Mouse (Mus musculus): ENCODE data around the gene Edem1. TPM values are rescaled to one million over a fixed set of nuclear protein-coding genes. Genes with fewer than 3 reads are reported as not detected.
A peak's percentile ranks its signal among the peaks of the same experiment; 100 is the strongest.

Edem1 gene
- total and polyA plus RNA-seq, 3 experiments: 70.9 to 216 (median 157) TPM

DNA sequence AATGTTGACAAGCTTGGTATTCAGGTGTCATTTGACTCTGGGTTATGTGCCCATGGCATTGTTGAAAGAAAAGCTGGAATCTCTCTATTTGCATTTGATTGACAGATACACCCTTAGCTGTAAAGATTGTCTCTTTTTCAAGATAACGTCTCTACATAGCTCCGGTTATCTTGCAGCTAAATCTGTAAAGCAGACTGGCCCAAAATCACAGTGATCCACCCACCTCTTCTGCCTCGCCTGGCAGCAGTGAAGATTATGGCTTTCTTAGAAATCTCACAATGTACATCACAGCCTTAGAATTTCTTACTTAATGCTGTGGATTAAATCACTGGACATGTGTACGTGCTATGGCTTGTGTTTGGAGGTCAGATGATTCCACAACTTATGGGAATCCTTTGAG, 10.9 kb upstream of the Edem1 start:
- Histone ChIP-seq H3K27ac (ENCODE audit: insufficient read depth, low read depth) (no peak overlapping the region), H3K9ac (ENCODE audit: insufficient read depth, low read depth) (no peak overlapping the region), H3K79me2 (replicated peaks; ENCODE audit: control insufficient read depth, extremely low read depth, insufficient read depth, poor library complexity, severe bottlenecking) (peaks cover 16% of the 10 kb centered on the region), H3K36me3 (replicated peaks in 1 of 2; ENCODE audit: control insufficient read depth in 1 of 2, insufficient read depth in 1 of 2, low read length in 1 of 2) (peaks cover 42 to 90% of the 10 kb centered on the region in 2 experiments), H3K4me1 (ENCODE audit: control insufficient read depth in 1 of 2, insufficient read depth in 2 of 2) (peaks cover 0 to 2% of the 10 kb centered on the region in 2 experiments; a peak in 1 of 4 replicates), H3K9me3 (replicated peaks; ENCODE audit: low read length) (no peaks in the 10 kb centered on the region), H3K4me2 (ENCODE audit: insufficient read depth, low read depth, poor library complexity, severe bottlenecking) (no peak overlapping the region), H3K27me3 (replicated peaks) (no peaks in the 10 kb centered on the region), H3K4me3 (replicated peaks in 1 of 3; ENCODE audit: low read depth in 2 of 3, low read length in 2 of 3, poor library complexity in 1 of 3) (no peak overlapping the region)
- no peak for DNase-seq (ENCODE audit: extremely low read depth)
- in situ Hi-C loops (cut with MboI; ENCODE audit: low pct_ligation_motif_present, low pct_unique_long_range_greater_than_20kb, low sequenced_read_pairs): loop anchor here (5.0 kb wide), 1 partner anchor 35 kb away; the partner anchor contains the start of gene Arl8b
- TF ChIP-seq JUND (conservative IDR thresholded peaks at IDR 0.05; ENCODE audit: low read depth, low read length) (no peak), EP300 (IDR thresholded peaks at IDR 0.05; ENCODE audit: low read length) (no peak), POLR2AphosphoS2 (IDR thresholded peaks at IDR 0.05; ENCODE audit: low read depth, low read length) (no peak), CHD2 (IDR thresholded peaks at IDR 0.05; ENCODE audit: low read length) (no peak), NRF1 (IDR thresholded peaks at IDR 0.05; ENCODE audit: low read depth, low read length) (no peak), MAFK (IDR thresholded peaks at IDR 0.05; ENCODE audit: insufficient replicate concordance, low read length) (no peak), RCOR1 (conservative IDR thresholded peaks at IDR 0.05; ENCODE audit: low read depth, low read length) (no peak), HCFC1 (IDR thresholded peaks at IDR 0.05; ENCODE audit: low read depth, low read length) (no peak)
- dilution Hi-C loops (cut with MboI; ENCODE audit: extremely low pct_ligation_motif_present, extremely low pct_unique_long_range_greater_than_20kb, low sequenced_read_pairs): no loop called here

GRCm38 (mm10) chr6:108824816-108825545, 3.5 kb upstream of the Edem1 start:
- no peak for TF ChIP-seq POLR2A (IDR thresholded peaks at IDR 0.05; ENCODE audit: low read depth, low read length)
- peak; percentile 32; the same call in 1 of the 2 replicates for TF ChIP-seq TCF12 (IDR thresholded peaks at IDR 0.05; ENCODE audit: low read depth, low read length)
- TF ChIP-seq BHLHE40 (IDR thresholded peaks at IDR 0.05; ENCODE audit: low read depth, low read length): peak; percentile 77
- TF ChIP-seq EP300 (IDR thresholded peaks at IDR 0.05; ENCODE audit: low read length): no peak; the same call in 1 of the 2 replicates
- TF ChIP-seq MXI1 (IDR thresholded peaks at IDR 0.05; ENCODE audit: low read depth, low read length): no peak
- TF ChIP-seq HCFC1 (IDR thresholded peaks at IDR 0.05; ENCODE audit: low read depth, low read length): no peak
- TF ChIP-seq MEF2A (IDR thresholded peaks at IDR 0.05; ENCODE audit: borderline replicate concordance, low read depth, low read length): 0 out of 2 replicates have a peak, but pooled peaks have one; percentile 42
- 0 out of 2 replicates have a peak, but pooled peaks have one; percentile 19 for TF ChIP-seq POLR2AphosphoS2 (IDR thresholded peaks at IDR 0.05; ENCODE audit: low read depth, low read length)
- peak; percentile 65 for TF ChIP-seq ETS1 (conservative IDR thresholded peaks at IDR 0.05; ENCODE audit: low read depth, low read length)
- Histone ChIP-seq H3K27me3 (replicated peaks) (no peaks in the 10 kb centered on the region), H3K4me1 (ENCODE audit: control insufficient read depth in 1 of 2, insufficient read depth in 2 of 2) (peaks cover 2 to 33% of the 10 kb centered on the region in 2 experiments; a peak in 3 of 4 replicates), H3K36me3 (replicated peaks in 1 of 2; ENCODE audit: control insufficient read depth in 1 of 2, insufficient read depth in 1 of 2, low read length in 1 of 2) (peaks cover 35 to 45% of the 10 kb centered on the region in 2 experiments), H3K79me2 (replicated peaks; ENCODE audit: control insufficient read depth, extremely low read depth, insufficient read depth, poor library complexity, severe bottlenecking) (peaks cover 15% of the 10 kb centered on the region), H3K4me3 (replicated peaks in 1 of 3; ENCODE audit: low read depth in 2 of 3, low read length in 2 of 3, poor library complexity in 1 of 3) (no peak overlapping the region), H3K9ac (ENCODE audit: insufficient read depth, low read depth) (no peak overlapping the region), H3K27ac (ENCODE audit: insufficient read depth, low read depth) (peak overlapping the region; percentile 66), H3K4me2 (ENCODE audit: insufficient read depth, low read depth, poor library complexity, severe bottlenecking) (peak overlapping the region; percentile 50; the same call in 1 of the 2 replicates), H3K9me3 (replicated peaks; ENCODE audit: low read length) (no peaks in the 10 kb centered on the region)
- no peak for DNase-seq (ENCODE audit: extremely low read depth)
- dilution Hi-C loops (cut with MboI; ENCODE audit: extremely low pct_ligation_motif_present, extremely low pct_unique_long_range_greater_than_20kb, low sequenced_read_pairs) (no loop called here), in situ Hi-C loops (cut with MboI; ENCODE audit: low pct_ligation_motif_present, low pct_unique_long_range_greater_than_20kb, low sequenced_read_pairs) (no loop called here)
